Mouse (Mus musculus) yolk sac, embryonic 10.5 days (tissue): Measurements from ENCODE around the gene Senp3.

Experiments
- DNase-seq: peaks from one replicate; pipeline ENCODE4 v3.0.0-alpha.2; 2017; ENCODE audit warnings: low spot score

Senp3 gene

GRCm38 (mm10) chr11:69682209-69682839 lies 440 bp upstream of the Senp3 start:
- no peak for DNase-seq

GRCm38 (mm10) chr11:69680136-69680855 lies 1.6 kb downstream of the Senp3 start:
- no peak for DNase-seq

- DNase-seq = no peak
Observed at GRCm38 (mm10) chr11:69679144-69679543, 2.7 kb downstream of the Senp3 start.

- peak; percentile 100 for DNase-seq
Observed at GRCm38 (mm10) chr11:69672211-69672706, 9.6 kb downstream of the Senp3 start, which contains the start of gene Eif4a1. Eif4a1 (minus strand) TSS chr11:69672423.

GRCm38 (mm10) chr11:69671726-69672124 lies 10.2 kb downstream of the Senp3 start:
- DNase-seq = no peak

- DNase-seq = peak; percentile 92
Observed at GRCm38 (mm10) chr11:69670786-69671725, 10.8 kb downstream of the Senp3 start.

- DNase-seq = no peak
Observed at GRCm38 (mm10) chr11:69666665-69667005, 15.2 kb downstream of the Senp3 start.

- DNase-seq = peak; percentile 79
Observed at GRCm38 (mm10) chr11:69665961-69666664, 15.8 kb downstream of the Senp3 start, which contains the start of gene Cd68. Cd68 (minus strand) TSS chr11:69666153.

- no peak for DNase-seq
Observed at GRCm38 (mm10) chr11:69665457-69665960, 16.4 kb downstream of the Senp3 start.

- no peak for DNase-seq
Observed at GRCm38 (mm10) chr11:69664841-69665240, 17.0 kb downstream of the Senp3 start.

GRCm38 (mm10) chr11:69663795-69664194 lies 18.1 kb downstream of the Senp3 start:
- DNase-seq = no peak

- no peak for DNase-seq
Observed at GRCm38 (mm10) chr11:69662967-69663671, 18.8 kb downstream of the Senp3 start.

- peak; percentile 96 for DNase-seq
Observed at GRCm38 (mm10) chr11:69662213-69662966, 19.5 kb downstream of the Senp3 start, which contains the start of gene Mpdu1. Mpdu1 (minus strand) TSS chr11:69662642.

- DNase-seq = no peak
Observed at GRCm38 (mm10) chr11:69661221-69661881, 20.5 kb downstream of the Senp3 start.

GRCm38 (mm10) chr11:69657462-69657881 lies 24.4 kb downstream of the Senp3 start:
- DNase-seq = no peak

GRCm38 (mm10) chr11:69656617-69657461 lies 25.0 kb downstream of the Senp3 start:
- DNase-seq = no peak

GRCm38 (mm10) chr11:69656065-69656455 lies 25.8 kb downstream of the Senp3 start:
- no peak for DNase-seq
